Mouse (Mus musculus) kidney, adult 2 months (tissue): ENCODE measurements around the gene Gm42417.

Experiments
- CTCF ChIP-seq: fragments of 200-500 bp; conservative IDR thresholded peaks from 2 replicates; pipeline ENCODE4 v1.5.1; 2011; ENCODE audit warnings: low read depth, mild to moderate bottlenecking, control low read depth, low read length, moderate library complexity, mixed read lengths; ENCODE audit not compliant: insufficient read depth, insufficient read length
- POLR2A ChIP-seq: fragments of 200-500 bp; IDR thresholded peaks from one replicate; pipeline ENCODE4 v1.6.1; 2011; ENCODE audit warnings: low read depth, low read length, control low read depth

DNA sequence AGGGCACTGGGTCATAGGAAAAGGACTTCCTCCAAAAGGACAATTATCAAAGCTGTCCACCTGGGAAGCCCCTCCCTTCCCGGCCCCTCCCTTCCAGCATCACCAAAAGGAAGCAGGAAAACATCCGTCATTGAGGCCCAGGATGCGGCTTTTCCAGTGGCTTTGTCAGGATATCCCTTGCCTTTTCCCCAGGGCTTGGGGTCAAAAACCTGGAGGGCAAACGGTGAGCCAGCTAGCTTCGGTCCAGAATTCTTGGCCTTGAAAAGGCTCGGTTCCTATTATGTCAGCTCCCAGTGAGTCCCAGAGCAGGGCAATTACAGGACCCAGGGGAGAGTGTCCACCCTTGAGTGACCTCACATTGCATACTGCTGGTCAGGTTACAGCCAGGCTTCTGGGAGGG is 21.7 kb upstream of the Gm42417 start:
- TF ChIP-seq POLR2A (no peak), CTCF (no peak)
